Mouse (Mus musculus) intestine, embryonic 14.5 days (tissue): Measurements from ENCODE around the gene Prpf6. TPM values are rescaled to one million over a fixed set of nuclear protein-coding genes. Genes with fewer than 3 reads are reported as not detected.

Experiments
- microRNA-seq: library from miRNA; unstranded; fragments of <30 nt; microRNA quantifications from one replicate; pipeline ENCODE4, GENCODE M21; 2016
- polyA plus RNA-seq: library from polyadenylated mRNA; unstranded; fragments of >200 nt; fragmentation: Nextera tagmentation; extraction: Ambion mirVana; gene quantifications from 2 replicates; pipeline ENCODE4 v1.2.1, GENCODE M21; 2014

The Prpf6 gene
- polyA plus RNA-seq, 1 experiment from 2014 or later: 53.6 TPM

Small RNA genes lying within 50 kb of the gene (microRNA-seq; reads per million reads assigned to microRNA genes)
- not detected for gene Mir7006

Other genes starting within 250 kb of the Prpf6 start
- 34.4 and 38.2 TPM in 2 replicates for gene Zgpat, start 226.9 kb upstream of the Prpf6 start, polyA plus RNA-seq
- 50.3 and 52.6 TPM in 2 replicates for gene Arfrp1, start 226.5 kb upstream of the Prpf6 start, polyA plus RNA-seq
- gene Lime1, start 211.8 kb upstream of the Prpf6 start, polyA plus RNA-seq: 20.5 and 22.2 TPM in 2 replicates
- 9.1 and 11.1 TPM in 2 replicates for gene Zbtb46, start 132.4 kb upstream of the Prpf6 start, polyA plus RNA-seq
- gene Abhd16b, start 98.7 kb upstream of the Prpf6 start, polyA plus RNA-seq: 0.14 and 0.36 TPM in 2 replicates
- 152 and 172 TPM in 2 replicates for gene Tpd52l2, start 94.7 kb upstream of the Prpf6 start, polyA plus RNA-seq
- 79.4 and 79.8 TPM in 2 replicates for gene Dnajc5, start 71.4 kb upstream of the Prpf6 start, polyA plus RNA-seq
- gene Uckl1, start 7.0 kb upstream of the Prpf6 start, polyA plus RNA-seq: 62.8 and 65.1 TPM in 2 replicates
- 35.0 TPM in 2 replicates for gene Zfp512b, start 935 bp downstream of the Prpf6 start, polyA plus RNA-seq
- gene Samd10, start 7.3 kb downstream of the Prpf6 start, polyA plus RNA-seq: 25.4 and 26.4 TPM in 2 replicates
- 1.2 and 2.5 TPM in 2 replicates for gene Gm29797, start 65.2 kb downstream of the Prpf6 start, polyA plus RNA-seq
- gene Sox18, start 79.8 kb downstream of the Prpf6 start, polyA plus RNA-seq: 25.5 and 30.5 TPM in 2 replicates
- 24.7 and 25.3 TPM in 2 replicates for gene Tcea2, start 88.4 kb downstream of the Prpf6 start, polyA plus RNA-seq
- 64.2 and 68.9 TPM in 2 replicates for gene Rgs19, start 102.1 kb downstream of the Prpf6 start, polyA plus RNA-seq
- gene Lkaaear1, start 106.6 kb downstream of the Prpf6 start, polyA plus RNA-seq: not detected in 2 replicates
- 1.8 and 2.8 TPM in 2 replicates for gene Oprl1, start 123.1 kb downstream of the Prpf6 start, polyA plus RNA-seq
- 4.1 and 4.3 TPM in 2 replicates for gene Myt1, start 171.5 kb downstream of the Prpf6 start, polyA plus RNA-seq
- gene Pcmtd2, start 246.0 kb downstream of the Prpf6 start, polyA plus RNA-seq: 29.7 and 31.9 TPM in 2 replicates